Mouse (Mus musculus) stomach, embryonic 14.5 days (tissue): ENCODE data around the gene Celsr1. TPM values are rescaled to one million over a fixed set of nuclear protein-coding genes. Genes with fewer than 3 reads are reported as not detected.

Source experiments
- ATAC-seq: fragments of 200-750 bp; cut with Nextera tagmentation; 2 replicates; pipeline ENCODE4 v1.8.0; 2017; ENCODE audit warnings: low read depth, moderate TSS enrichment; ENCODE audit not compliant: insufficient number of reproducible peaks, insufficient read depth, low FRiP score
- H3K27ac ChIP-seq: fragments of 300-500 bp; sonication (generic); 2 replicates; pipeline ENCODE4 v1.5.1; 2014; ENCODE audit warnings: mild to moderate bottlenecking, low read length, moderate library complexity, mixed read lengths
- H3K27me3 ChIP-seq: fragments of 300-500 bp; sonication (generic); 2 replicates; pipeline ENCODE4 v1.6.1; 2014; ENCODE audit warnings: low read length, control low read depth, mixed read lengths; ENCODE audit not compliant: control insufficient read depth, insufficient read depth
- H3K36me3 ChIP-seq: fragments of 300-500 bp; sonication (generic); 2 replicates; pipeline ENCODE4 v1.6.1; 2014; ENCODE audit warnings: mild to moderate bottlenecking, control low read depth, low read length, moderate library complexity, mixed read lengths; ENCODE audit not compliant: control insufficient read depth, insufficient read depth
- H3K4me1 ChIP-seq: fragments of 300-500 bp; sonication (generic); 2 replicates; pipeline ENCODE4 v1.6.1; 2014; ENCODE audit warnings: low read length, control low read depth, mixed read lengths; ENCODE audit not compliant: control insufficient read depth, insufficient read depth
- H3K4me2 ChIP-seq: fragments of 300-500 bp; sonication (generic); replicated peaks from 2 replicates; pipeline ENCODE4 v1.6.1; 2014; ENCODE audit warnings: low read depth, low read length, control low read depth
- H3K4me3 ChIP-seq: fragments of 300-500 bp; sonication (generic); 2 replicates; pipeline ENCODE4 v1.5.1; 2014; ENCODE audit warnings: low read depth, low read length, control low read depth
- H3K9ac ChIP-seq: fragments of 300-500 bp; sonication (generic); replicated peaks from 2 replicates; pipeline ENCODE4 v1.6.1; 2014; ENCODE audit warnings: low read depth, mild to moderate bottlenecking, control low read depth, low read length, moderate library complexity, mixed read lengths
- H3K9me3 ChIP-seq: fragments of 300-500 bp; sonication (generic); 2 replicates; pipeline ENCODE4 v1.6.1; 2016; ENCODE audit warnings: low read depth, low read length, control low read depth; ENCODE audit not compliant: control insufficient read depth
- WGBS: fragments of 180-500 bp; shearing (Covaris S2); extraction: QIAGEN DNeasy Blood & Tissue Kit; methylation state at CpG from one replicate; pipeline ENCODE4 v1.1.7; 2014; 5-methylcytosine and 5-hydroxymethylcytosine counted together
- polyA plus RNA-seq: library from polyadenylated mRNA; unstranded; fragments of >200 nt; fragmentation: Nextera tagmentation; extraction: Ambion mirVana; gene quantifications from 2 replicates; pipeline ENCODE4 v1.2.1, GENCODE M21; 2014

Gene Celsr1
- polyA plus RNA-seq, 1 experiment from 2014 or later, result 7.8 TPM

DNA sequence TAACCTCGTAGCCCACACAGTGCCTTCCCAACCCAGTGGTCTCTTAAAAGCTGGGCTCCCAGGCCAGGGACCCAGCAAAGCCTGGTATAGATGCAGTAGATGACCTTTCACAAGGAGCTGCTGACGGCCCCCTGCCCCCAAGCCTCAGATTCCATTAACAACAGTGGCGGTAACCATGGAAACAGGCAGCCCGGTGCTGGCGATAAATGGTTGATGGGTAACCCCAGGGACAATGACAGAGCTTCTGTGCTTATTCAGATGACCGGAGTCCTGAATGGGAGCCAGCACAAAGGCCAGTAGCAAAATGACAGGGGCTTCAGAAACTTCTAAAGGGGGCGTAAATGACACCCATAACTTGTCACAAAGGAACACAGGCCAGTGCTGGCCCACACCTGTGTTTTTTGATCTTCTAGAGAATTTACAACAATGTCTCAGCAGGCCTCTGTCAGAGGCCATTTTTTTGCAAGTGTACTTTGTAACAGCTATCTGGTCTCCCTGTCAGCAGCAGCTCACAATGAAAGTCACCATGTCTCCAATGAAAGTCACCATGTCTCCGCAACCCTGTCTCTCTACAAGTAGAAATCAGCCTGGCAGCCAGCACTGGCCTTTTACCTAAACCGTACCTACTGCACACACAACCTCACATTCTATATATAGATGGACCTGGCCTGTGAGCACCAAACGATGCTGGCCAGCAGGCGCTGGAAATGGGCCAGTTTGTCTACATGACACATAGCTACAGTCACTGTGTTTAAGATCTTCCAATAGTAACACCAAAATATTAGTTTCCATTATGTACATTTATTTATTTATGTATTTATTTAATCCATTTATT lies 27.7 kb downstream of the Celsr1 start:
- H3K4me3 ChIP-seq, result no peak overlapping the region
- ATAC-seq, result no peak
- 0 out of 2 replicates have a peak, but pooled peaks cover 6% of the 10 kb centered on the region for H3K4me1 ChIP-seq
- H3K4me2 ChIP-seq, result no peak overlapping the region
- no peaks in the 10 kb centered on the region for H3K9me3 ChIP-seq
- no peak overlapping the region for H3K9ac ChIP-seq
- 30% methylated on average over 11 of the region's 11 CpGs for WGBS
- no peak overlapping the region for H3K27ac ChIP-seq
- H3K36me3 ChIP-seq, result no peaks in the 10 kb centered on the region
- H3K27me3 ChIP-seq, result no peaks in the 10 kb centered on the region

DNA sequence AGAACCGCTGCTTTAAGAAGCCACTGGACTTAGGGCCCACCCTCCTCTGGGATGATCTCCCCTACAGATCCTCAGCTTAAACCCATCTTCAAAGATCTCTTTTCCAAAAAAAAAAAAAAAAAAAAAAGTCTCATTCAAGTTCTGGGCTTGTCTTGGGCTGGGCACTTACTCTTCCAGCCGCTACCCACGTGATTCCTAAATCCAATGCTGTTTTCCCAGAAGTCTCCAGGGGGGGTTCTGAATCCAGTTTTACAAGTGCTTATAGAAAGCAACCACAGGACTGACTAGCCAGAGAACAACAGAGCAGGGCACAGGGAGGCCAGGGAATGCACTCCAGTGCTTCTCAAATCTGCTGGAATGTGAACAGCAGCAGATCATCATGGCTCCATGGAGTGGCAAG lies 29.5 kb downstream of the Celsr1 start:
- Histone ChIP-seq H3K4me1 (0 out of 2 replicates have a peak, but pooled peaks cover 6% of the 10 kb centered on the region), H3K4me3 (no peak overlapping the region), H3K36me3 (no peaks in the 10 kb centered on the region), H3K27ac (no peak overlapping the region), H3K27me3 (no peaks in the 10 kb centered on the region), H3K9me3 (no peaks in the 10 kb centered on the region), H3K4me2 (no peak overlapping the region), H3K9ac (no peak overlapping the region)
- no peak for ATAC-seq
- 84% methylated on average over 3 of the region's 3 CpGs for WGBS

DNA sequence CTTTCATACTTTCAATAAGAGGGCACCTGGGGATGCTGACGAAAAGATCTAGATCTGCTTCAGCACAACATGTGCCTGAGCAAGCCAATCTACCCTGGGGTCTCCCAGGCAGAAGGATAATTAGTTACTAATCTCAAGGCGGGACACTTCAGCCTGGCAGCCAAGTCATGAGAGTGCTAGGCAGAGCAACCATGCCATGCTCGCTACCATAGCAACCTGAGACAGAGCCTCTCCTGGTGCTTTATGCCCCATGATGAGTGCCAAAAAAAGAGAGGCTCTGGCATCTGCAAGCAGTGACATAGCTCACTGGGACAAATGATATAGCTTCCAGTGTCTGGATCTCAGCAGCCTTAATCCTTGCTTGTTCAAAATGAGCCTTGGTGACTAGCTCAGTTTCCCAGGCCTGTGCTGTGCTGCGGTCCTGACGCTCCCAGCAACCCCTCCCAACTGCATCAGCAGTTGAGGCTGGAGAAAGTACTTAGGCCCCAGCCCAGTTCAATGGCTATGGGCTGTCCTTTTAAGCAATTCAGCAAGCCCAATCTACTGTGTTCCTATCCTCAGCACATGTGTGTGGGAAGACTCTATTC lies 32.8 kb downstream of the Celsr1 start:
- no peaks in the 10 kb centered on the region for H3K36me3 ChIP-seq
- no peaks in the 10 kb centered on the region for H3K9me3 ChIP-seq
- ATAC-seq, result no peak
- no peaks in the 10 kb centered on the region for H3K27me3 ChIP-seq
- H3K27ac ChIP-seq, result no peak overlapping the region
- no peak overlapping the region for H3K9ac ChIP-seq
- WGBS, result 74% methylated on average over 5 of the region's 5 CpGs
- 0 out of 2 replicates have a peak, but pooled peaks cover 2% of the 10 kb centered on the region for H3K4me1 ChIP-seq
- H3K4me2 ChIP-seq, result no peak overlapping the region
- H3K4me3 ChIP-seq, result no peak overlapping the region

DNA sequence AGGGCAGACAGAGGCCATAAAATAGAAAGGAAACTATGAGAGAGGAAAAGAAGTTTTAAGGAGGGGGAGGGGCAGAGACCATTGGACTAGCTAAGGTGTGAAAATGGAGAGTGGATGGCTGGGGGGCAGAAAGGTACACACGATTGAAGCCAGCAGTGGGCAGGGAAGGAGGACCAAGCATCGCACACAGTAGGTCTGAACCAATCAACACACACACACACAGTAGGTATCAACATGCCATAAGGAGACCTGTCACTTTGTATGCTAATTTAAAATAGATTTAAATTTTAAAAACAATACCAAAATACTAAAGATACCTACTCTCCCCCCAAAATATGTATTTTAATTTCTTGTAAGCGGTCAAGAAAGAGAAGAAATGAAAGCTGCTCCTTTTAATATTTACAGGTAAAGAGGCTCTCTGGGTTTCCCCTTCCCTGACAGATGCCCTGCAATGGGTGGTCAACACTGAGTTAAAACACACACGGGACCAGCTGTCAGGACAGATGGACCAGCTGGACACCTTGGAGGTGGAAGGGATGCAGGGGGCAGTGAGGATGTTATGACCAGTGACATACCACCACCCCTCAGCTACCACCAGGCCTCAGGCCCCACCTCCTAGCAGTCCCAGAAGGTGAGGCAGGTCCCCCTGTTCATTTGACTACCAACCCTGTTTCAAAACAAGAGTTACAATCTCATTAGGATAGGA lies 34.9 kb downstream of the Celsr1 start:
- no peak for ATAC-seq
- Histone ChIP-seq H3K27ac (no peak overlapping the region), H3K4me2 (no peak overlapping the region), H3K27me3 (no peaks in the 10 kb centered on the region), H3K9me3 (no peaks in the 10 kb centered on the region), H3K9ac (no peak overlapping the region), H3K4me1 (peaks cover 11% of the 10 kb centered on the region), H3K4me3 (no peak overlapping the region), H3K36me3 (no peaks in the 10 kb centered on the region)
- WGBS, result 68% methylated on average over 4 of the region's 4 CpGs

DNA sequence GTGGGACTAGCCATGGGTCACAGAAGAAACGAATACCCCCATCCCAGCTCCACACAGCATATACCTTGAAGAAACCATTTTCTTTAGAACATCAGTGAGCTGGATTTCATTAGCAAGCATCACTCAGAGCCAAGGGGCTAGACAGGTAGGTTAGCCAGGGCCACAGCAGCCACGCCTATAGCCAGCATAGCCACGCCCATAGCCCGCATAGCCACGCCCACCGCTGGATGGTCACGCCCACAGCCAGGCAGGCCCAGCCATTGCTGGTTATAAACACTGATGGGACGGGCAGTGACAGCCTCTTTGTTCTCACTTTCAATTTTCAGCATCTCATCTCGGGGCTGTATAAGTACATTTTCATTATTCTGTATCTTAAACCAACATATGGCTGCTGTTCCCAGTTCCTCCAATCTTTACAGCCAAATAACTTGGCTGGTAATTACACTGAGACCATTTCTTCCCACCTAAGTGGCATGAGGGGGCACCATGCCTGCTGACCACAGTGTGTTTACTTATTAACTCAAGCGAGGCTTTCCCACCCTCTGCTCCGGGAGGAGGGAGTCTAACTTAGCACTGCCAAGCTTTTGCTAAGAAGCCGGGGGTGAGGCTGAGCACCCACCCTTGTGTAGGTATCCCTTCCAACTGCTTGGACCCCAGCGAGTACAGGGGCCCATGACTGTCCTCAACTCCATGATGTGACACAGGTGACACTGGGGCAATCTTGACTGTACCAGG lies 37.4 kb downstream of the Celsr1 start:
- Histone ChIP-seq H3K4me3 (no peak overlapping the region), H3K9ac (no peak overlapping the region), H3K9me3 (no peaks in the 10 kb centered on the region), H3K36me3 (no peaks in the 10 kb centered on the region), H3K4me1 (peaks cover 18% of the 10 kb centered on the region), H3K27me3 (no peaks in the 10 kb centered on the region), H3K4me2 (no peak overlapping the region), H3K27ac (no peak overlapping the region)
- WGBS, result 35% methylated on average over 13 of the region's 13 CpGs
- ATAC-seq, result peak; percentile 38; the same call in 1 of the 2 replicates

DNA sequence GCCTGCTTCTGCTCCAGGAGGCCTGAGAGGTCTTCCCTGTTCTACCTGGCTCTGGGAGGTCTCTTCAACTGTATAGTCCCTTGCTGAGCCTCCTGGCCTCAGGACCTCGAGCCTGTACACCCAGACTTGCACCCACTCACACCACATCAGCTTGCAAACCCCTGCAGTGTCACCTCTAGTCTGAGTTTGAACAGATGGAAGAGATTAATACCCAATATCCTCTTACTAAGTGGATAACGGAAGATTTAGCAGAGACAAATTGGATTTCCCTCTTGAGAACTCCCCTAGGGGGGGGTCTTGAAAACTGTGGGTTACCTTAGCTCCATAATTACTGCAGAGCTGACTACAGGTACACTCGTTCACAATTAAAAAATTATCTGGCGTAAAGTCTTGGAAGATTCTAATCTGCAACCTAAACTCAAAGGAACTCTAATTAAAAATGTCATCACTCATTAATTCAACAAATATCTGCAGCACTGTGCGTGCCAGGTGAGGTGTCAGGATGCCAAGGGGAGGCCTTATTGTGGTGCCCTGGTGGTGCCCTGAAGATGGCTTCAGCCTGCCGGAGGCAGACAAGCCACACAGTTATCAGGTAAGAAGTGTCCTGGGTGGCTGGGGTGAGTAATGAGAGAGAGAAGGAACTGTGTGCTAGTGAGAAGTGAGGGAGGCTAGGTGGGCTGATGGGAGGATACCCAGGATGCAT lies 38.5 kb downstream of the Celsr1 start:
- H3K4me3 ChIP-seq, result no peak overlapping the region
- peaks cover 18% of the 10 kb centered on the region for H3K4me1 ChIP-seq
- H3K27me3 ChIP-seq, result no peaks in the 10 kb centered on the region
- H3K9ac ChIP-seq, result no peak overlapping the region
- no peak for ATAC-seq
- no peaks in the 10 kb centered on the region for H3K9me3 ChIP-seq
- 0 out of 2 replicates have a peak overlapping the region, but pooled peaks have one; percentile 59 for H3K27ac ChIP-seq
- H3K4me2 ChIP-seq, result no peak overlapping the region
- WGBS, result 65% methylated on average over 6 of the region's 6 CpGs
- H3K36me3 ChIP-seq, result no peaks in the 10 kb centered on the region

DNA sequence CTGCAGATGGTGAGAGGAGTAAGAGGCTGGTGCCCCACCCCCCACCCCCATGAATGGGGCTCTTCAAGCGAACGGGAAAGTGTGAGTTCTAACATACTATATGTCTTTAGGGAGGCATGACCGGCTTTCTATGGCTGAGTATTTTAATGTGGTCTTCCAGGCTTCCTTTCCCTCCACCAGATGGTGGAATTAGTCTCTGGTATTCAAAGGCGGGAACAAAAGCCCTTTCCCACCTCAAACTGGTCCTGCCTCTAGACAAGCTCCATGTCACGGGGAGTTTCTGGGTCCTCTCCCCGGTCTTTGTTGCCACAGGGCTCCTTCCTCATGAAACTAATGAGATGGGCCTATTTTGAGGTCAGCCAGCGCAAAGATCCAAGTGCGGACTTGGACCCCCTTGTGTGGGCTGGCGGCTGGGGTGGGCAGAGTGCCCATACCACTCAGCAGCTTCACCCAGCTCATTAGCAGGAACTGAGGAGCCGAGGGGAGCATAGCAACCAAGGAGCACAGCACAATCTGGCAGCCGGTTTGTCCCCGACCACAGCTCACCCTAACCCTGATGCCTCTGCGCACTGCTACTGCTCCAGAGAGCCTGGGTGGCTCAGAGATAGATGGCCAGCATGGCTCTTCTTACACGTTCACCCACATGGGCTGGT lies 39.5 kb downstream of the Celsr1 start:
- H3K27ac ChIP-seq, result peak overlapping the region; percentile 59; the same call in 1 of the 2 replicates
- no peak overlapping the region for H3K4me2 ChIP-seq
- H3K4me1 ChIP-seq, result peaks cover 18% of the 10 kb centered on the region
- no peaks in the 10 kb centered on the region for H3K36me3 ChIP-seq
- no peak for ATAC-seq
- H3K9ac ChIP-seq, result no peak overlapping the region
- 38% methylated on average over 14 of the region's 14 CpGs for WGBS
- H3K9me3 ChIP-seq, result no peaks in the 10 kb centered on the region
- H3K4me3 ChIP-seq, result no peak overlapping the region
- no peaks in the 10 kb centered on the region for H3K27me3 ChIP-seq
